Mouse (Mus musculus) CH12.LX (cell line): ENCODE measurements around the gene Fam78b. TPM values are rescaled to one million over a fixed set of nuclear protein-coding genes. Genes with fewer than 3 reads are reported as not detected.

ENCODE experiments used
- DNase-seq: peaks from one replicate; pipeline ENCODE4 v3.0.0-alpha.2; 2013; ENCODE audit errors: extremely low read depth
- H3K27ac ChIP-seq: 2 replicates; pipeline ENCODE4 v1.5.1; 2012; ENCODE audit warnings: low read depth, mild to moderate bottlenecking, control low read depth, moderate library complexity; ENCODE audit not compliant: insufficient read depth
- H3K27me3 ChIP-seq: replicated peaks from 2 replicates; pipeline ENCODE3; 2012; ENCODE audit warnings: inconsistent platforms
- H3K36me3 ChIP-seq, 2 experiments: replicated peaks in 1 of 2; 2 replicates each; pipeline versions ENCODE3 to v1.6.1; 2012; ENCODE audit warnings: inconsistent platforms in 1 of 2, low read length in 1 of 2, mild to moderate bottlenecking in 1 of 2, mixed read lengths in 1 of 2, moderate library complexity in 1 of 2; ENCODE audit not compliant: control insufficient read depth in 1 of 2, insufficient read depth in 1 of 2
- H3K4me1 ChIP-seq, 2 experiments: 2 replicates each; pipeline ENCODE4 v1.6.1; 2012; ENCODE audit warnings: inconsistent platforms in 1 of 2, moderate library complexity in 1 of 2; ENCODE audit not compliant: insufficient read depth in 2 of 2, control insufficient read depth in 1 of 2
- H3K4me2 ChIP-seq: 2 replicates; pipeline ENCODE4 v1.6.1; 2012; ENCODE audit warnings: low read depth, mild to moderate bottlenecking, control low read depth; ENCODE audit not compliant: poor library complexity, insufficient read depth, severe bottlenecking
- H3K4me3 ChIP-seq, 3 experiments: fragments of 150-350 bp in 1 of 3; sonication (generic) in 1 of 3; replicated peaks in 1 of 3; 2 replicates each; pipeline versions ENCODE3 to v1.5.1; 2011 to 2012; ENCODE audit warnings: low read depth in 2 of 3, low read length in 2 of 3, mild to moderate bottlenecking in 2 of 3, moderate library complexity in 2 of 3, control low read depth in 1 of 3, improper control_type of control experiment in 1 of 3, inconsistent platforms in 1 of 3, mixed read lengths in 1 of 3; ENCODE audit not compliant: poor library complexity in 1 of 3
- H3K79me2 ChIP-seq: replicated peaks from 2 replicates; pipeline ENCODE4 v1.6.1; 2012; ENCODE audit warnings: mild to moderate bottlenecking, moderate library complexity; ENCODE audit not compliant: control insufficient read depth, poor library complexity, insufficient read depth, severe bottlenecking; ENCODE audit errors: extremely low read depth
- H3K9ac ChIP-seq: 2 replicates; pipeline ENCODE4 v1.6.1; 2012; ENCODE audit warnings: low read depth, mild to moderate bottlenecking, control low read depth, moderate library complexity; ENCODE audit not compliant: insufficient read depth
- H3K9me3 ChIP-seq: replicated peaks from 2 replicates; pipeline ENCODE3; 2012; ENCODE audit warnings: low read length, inconsistent platforms, mixed read lengths
- CHD1 ChIP-seq: IDR thresholded peaks from 2 replicates; pipeline ENCODE4 v1.6.1; 2012; ENCODE audit warnings: low read depth, low read length, improper control_type of control experiment, inconsistent platforms
- CHD2 ChIP-seq: IDR thresholded peaks from 2 replicates; pipeline ENCODE4 v1.6.1; 2011; ENCODE audit warnings: low read length, improper control_type of control experiment
- CTCF ChIP-seq, 2 experiments: IDR thresholded peaks in 1 of 2; conservative IDR thresholded peaks in 1 of 2; 2 replicates each; pipeline ENCODE4 v1.5.1; 2011 to 2012; ENCODE audit warnings: low read depth in 2 of 2, low read length in 2 of 2, improper control_type of control experiment in 1 of 2, inconsistent platforms in 1 of 2, mild to moderate bottlenecking in 1 of 2, moderate library complexity in 1 of 2
- EP300 ChIP-seq: IDR thresholded peaks from 2 replicates; pipeline ENCODE4 v1.6.1; 2011; ENCODE audit warnings: low read length, improper control_type of control experiment
- ETS1 ChIP-seq: conservative IDR thresholded peaks from 2 replicates; pipeline ENCODE4 v1.6.1; 2012; ENCODE audit warnings: low read depth, mild to moderate bottlenecking, inconsistent platforms, low read length, improper control_type of control experiment, moderate library complexity
- HCFC1 ChIP-seq: IDR thresholded peaks from 2 replicates; pipeline ENCODE4 v1.6.1; 2012; ENCODE audit warnings: low read depth, mild to moderate bottlenecking, inconsistent platforms, low read length, improper control_type of control experiment
- IRF4 ChIP-seq: IDR thresholded peaks from 2 replicates; pipeline ENCODE4 v1.6.1; 2014; ENCODE audit warnings: low read depth, mild to moderate bottlenecking, inconsistent platforms, low read length, improper control_type of control experiment
- JUN ChIP-seq: IDR thresholded peaks from 2 replicates; pipeline ENCODE4 v1.6.1; 2011; ENCODE audit warnings: low read depth, mild to moderate bottlenecking, low read length, improper control_type of control experiment, moderate library complexity; ENCODE audit not compliant: insufficient read depth
- JUND ChIP-seq: conservative IDR thresholded peaks from 2 replicates; pipeline ENCODE4 v1.6.1; 2011; ENCODE audit warnings: low read depth, low read length, improper control_type of control experiment
- KAT2A ChIP-seq: IDR thresholded peaks from 2 replicates; pipeline ENCODE4 v1.6.1; 2012; ENCODE audit warnings: low read length, improper control_type of control experiment, inconsistent platforms; ENCODE audit not compliant: insufficient replicate concordance
- MAFK ChIP-seq: IDR thresholded peaks from 2 replicates; pipeline ENCODE4 v1.6.1; 2011; ENCODE audit warnings: low read length, improper control_type of control experiment; ENCODE audit not compliant: insufficient replicate concordance
- MAZ ChIP-seq: IDR thresholded peaks from 2 replicates; pipeline ENCODE4 v1.6.1; 2012; ENCODE audit warnings: low read depth, mild to moderate bottlenecking, inconsistent platforms, low read length, improper control_type of control experiment, moderate library complexity
- MEF2A ChIP-seq: IDR thresholded peaks from 2 replicates; pipeline ENCODE4 v1.6.1; 2014; ENCODE audit warnings: low read depth, mild to moderate bottlenecking, inconsistent platforms, low read length, improper control_type of control experiment, borderline replicate concordance
- MXI1 ChIP-seq: IDR thresholded peaks from 2 replicates; pipeline ENCODE4 v1.6.1; 2011; ENCODE audit warnings: mild to moderate bottlenecking, low read depth, low read length, improper control_type of control experiment
- PAX5 ChIP-seq: IDR thresholded peaks from 2 replicates; pipeline ENCODE4 v1.6.1; 2012; ENCODE audit warnings: low read length, inconsistent platforms, mixed read lengths
- POLR2A ChIP-seq: IDR thresholded peaks from 2 replicates; pipeline ENCODE4 v1.6.1; 2011; ENCODE audit warnings: low read depth, mild to moderate bottlenecking, improper control_type of control experiment, low read length
- RAD21 ChIP-seq: IDR thresholded peaks from 2 replicates; pipeline ENCODE4 v1.6.1; 2011; ENCODE audit warnings: low read depth, mild to moderate bottlenecking, low read length, improper control_type of control experiment, moderate library complexity
- RCOR1 ChIP-seq: conservative IDR thresholded peaks from 2 replicates; pipeline ENCODE4 v1.6.1; 2012; ENCODE audit warnings: low read depth, mild to moderate bottlenecking, inconsistent platforms, low read length, improper control_type of control experiment
- SIN3A ChIP-seq: IDR thresholded peaks from 2 replicates; pipeline ENCODE4 v1.6.1; 2012; ENCODE audit warnings: low read length, improper control_type of control experiment, inconsistent platforms
- TBP ChIP-seq: conservative IDR thresholded peaks from 2 replicates; pipeline ENCODE4 v1.6.1; 2011; ENCODE audit warnings: low read depth, low read length, improper control_type of control experiment
- TCF12 ChIP-seq: IDR thresholded peaks from 2 replicates; pipeline ENCODE4 v1.6.1; 2014; ENCODE audit warnings: low read depth, mild to moderate bottlenecking, inconsistent platforms, low read length, improper control_type of control experiment
- USF2 ChIP-seq: conservative IDR thresholded peaks from 2 replicates; pipeline ENCODE4 v1.6.1; 2011; ENCODE audit warnings: low read depth, low read length, improper control_type of control experiment
- ZC3H11A ChIP-seq: IDR thresholded peaks from 2 replicates; pipeline ENCODE4 v1.6.1; 2012; ENCODE audit warnings: low read depth, mild to moderate bottlenecking, inconsistent platforms, low read length, improper control_type of control experiment
- dilution Hi-C: fragments of 300-500 bp; cut with MboI; formaldehyde crosslinking; loops from 2 replicates; pipeline ENCODE4 v1.14.3; 2020; ENCODE audit warnings: low sequenced_read_pairs; ENCODE audit not compliant: extremely low pct_unique_long_range_greater_than_20kb, extremely low pct_ligation_motif_present
- in situ Hi-C: fragments of 300-500 bp; cut with MboI; formaldehyde crosslinking; loops from 3 replicates; pipeline ENCODE4 v1.14.3; 2019; ENCODE audit warnings: low sequenced_read_pairs, low pct_ligation_motif_present, low pct_unique_long_range_greater_than_20kb, mixed read lengths
- polyA plus RNA-seq: library from polyadenylated mRNA; unstranded; fragments of >175 nt; gene quantifications from 2 replicates; pipeline ENCODE4 v1.2.1, GENCODE M21; 2012; ENCODE audit warnings: low read depth; ENCODE audit not compliant: insufficient read length
- total RNA-seq, 2 experiments: library from RNA; depleted of rRNA; stranded (reverse); fragments of 300-350 nt in 1 of 2; fragments of >200 nt in 1 of 2; gene quantifications; 2 replicates each; pipeline ENCODE4 v1.2.3; 2012 to 2014

Fam78b gene
- total and polyA plus RNA-seq, 3 experiments: not detected

- in situ Hi-C loops (no loop called here), dilution Hi-C loops (no loop called here)
- Histone ChIP-seq H3K4me1 (no peaks in the 10 kb centered on the region), H3K36me3 (no peaks in the 10 kb centered on the region), H3K27ac (no peak overlapping the region), H3K4me2 (no peak overlapping the region), H3K4me3 (no peak overlapping the region), H3K79me2 (no peaks in the 10 kb centered on the region), H3K9me3 (no peaks in the 10 kb centered on the region), H3K9ac (no peak overlapping the region), H3K27me3 (peaks cover 2% of the 10 kb centered on the region)
- no peak for DNase-seq
- TF ChIP-seq CHD1 (no peak), MAZ (no peak), USF2 (no peak), TBP (no peak), POLR2A (no peak), SIN3A (no peak), TCF12 (no peak), IRF4 (no peak), CTCF (conservative IDR thresholded peaks at IDR 0.05 in 1 of 2, IDR thresholded peaks at IDR 0.05 in 1 of 2; ENCODE audit: low read depth in 2 of 2, low read length in 2 of 2) (no peak), JUND (no peak), RCOR1 (no peak), MEF2A (no peak), HCFC1 (no peak), JUN (no peak), MXI1 (no peak), RAD21 (no peak)
These were observed 7.0 kb upstream of the Fam78b start for GRCm38 (mm10) chr1:166994266-166994665.

GRCm38 (mm10) chr1:166996250-166996649, 5.0 kb upstream of the Fam78b start:
- in situ Hi-C loops: no loop called here
- no peaks in the 10 kb centered on the region for H3K36me3 ChIP-seq
- TF ChIP-seq KAT2A (no peak), SIN3A (no peak), CHD2 (no peak), TCF12 (no peak), ZC3H11A (no peak), MEF2A (no peak), POLR2A (no peak), IRF4 (no peak), MAZ (no peak), RAD21 (no peak), TBP (no peak), ETS1 (no peak), JUN (no peak), EP300 (no peak), MAFK (no peak), JUND (no peak), PAX5 (no peak)
- no peaks in the 10 kb centered on the region for H3K79me2 ChIP-seq
- no peak overlapping the region for H3K9ac ChIP-seq
- H3K4me2 ChIP-seq: no peak overlapping the region
- H3K4me1 ChIP-seq: no peaks in the 10 kb centered on the region
- no peak for DNase-seq
- dilution Hi-C loops: no loop called here
- peaks cover 2% of the 10 kb centered on the region for H3K27me3 ChIP-seq
- no peak overlapping the region for H3K27ac ChIP-seq
- no peak overlapping the region for H3K4me3 ChIP-seq
- H3K9me3 ChIP-seq: peaks cover 3% of the 10 kb centered on the region
